Mouse (Mus musculus): ENCODE data around the gene Spink2.

DNA sequence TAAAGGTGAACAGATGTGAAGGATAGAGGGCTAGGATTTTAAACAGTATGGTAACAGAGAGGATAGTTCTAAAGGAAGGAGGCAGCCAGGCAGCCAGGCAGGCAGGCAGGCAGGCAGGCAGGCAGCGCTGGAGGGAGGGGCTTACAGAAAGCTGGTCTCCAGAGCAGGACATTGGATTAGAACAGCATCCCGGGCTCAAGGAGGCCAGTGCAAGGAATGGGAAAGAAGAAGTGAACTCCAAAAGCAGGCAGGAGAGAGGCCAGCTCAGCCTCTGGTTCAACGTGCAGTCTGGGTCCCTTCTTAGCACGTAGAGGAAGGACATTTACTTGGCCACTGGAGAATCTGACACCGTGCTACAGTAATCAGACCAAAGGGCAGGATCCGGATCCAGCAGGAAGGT, 48.9 kb upstream of the Spink2 start:
- TF ChIP-seq POLR2A (IDR thresholded peaks at IDR 0.05; ENCODE audit: extremely low read depth, insufficient read depth, low read length) (no peak), CTCF (IDR thresholded peaks at IDR 0.05; ENCODE audit: low read depth, low read length) (no peak)
